Mouse (Mus musculus) mouse trophoblast stem cell (cell line): ENCODE measurements around the gene Nsl1.

Experiments used
- in situ Hi-C, 2 experiments: fragments of 300-500 bp; cut with MseI, MboI; formaldehyde crosslinking; loops; 2 replicates in 1 of 2; 3 replicates in 1 of 2; pipeline ENCODE4 v1.15.1; 2025

The Nsl1 gene

GRCm38 (mm10) chr1:191054870-191055532 lies 7.8 kb upstream of the Nsl1 start:
- in situ Hi-C loops: loop anchor here in 1 of 2 experiments (5.0 kb wide), 1 partner anchor 48 kb away; no protein-coding TSS in a partner anchor

- in situ Hi-C loops: loop anchor here in 1 of 2 experiments (5.0 kb wide), 1 partner anchor 48 kb away; no protein-coding TSS in a partner anchor
Observed at GRCm38 (mm10) chr1:191055533-191055873, 7.3 kb upstream of the Nsl1 start.

GRCm38 (mm10) chr1:191057461-191057860 lies 5.4 kb upstream of the Nsl1 start:
- in situ Hi-C loops: loop anchor here in 1 of 2 experiments (5.0 kb wide), 1 partner anchor 50 kb away; no protein-coding TSS in a partner anchor

- in situ Hi-C loops: no loop called here
Observed at GRCm38 (mm10) chr1:191062241-191062780, 501 bp upstream of the Nsl1 start.

- in situ Hi-C loops: no loop called here
Observed at GRCm38 (mm10) chr1:191063700-191064099, 888 bp downstream of the Nsl1 start.

- in situ Hi-C loops: no loop called here
Observed at GRCm38 (mm10) chr1:191064535-191064934, 1.7 kb downstream of the Nsl1 start.

- in situ Hi-C loops: no loop called here
Observed at GRCm38 (mm10) chr1:191065188-191065587, 2.4 kb downstream of the Nsl1 start.

- in situ Hi-C loops: no loop called here
Observed at GRCm38 (mm10) chr1:191068377-191068776, 5.6 kb downstream of the Nsl1 start.

GRCm38 (mm10) chr1:191070259-191070658 lies 7.4 kb downstream of the Nsl1 start:
- in situ Hi-C loops: no loop called here

- in situ Hi-C loops: no loop called here
Observed at GRCm38 (mm10) chr1:191071613-191072012, 8.8 kb downstream of the Nsl1 start.

- in situ Hi-C loops: no loop called here
Observed at GRCm38 (mm10) chr1:191072329-191072913, 9.6 kb downstream of the Nsl1 start.

- in situ Hi-C loops: no loop called here
Observed at GRCm38 (mm10) chr1:191073001-191073400, 10.2 kb downstream of the Nsl1 start.

GRCm38 (mm10) chr1:191073486-191073885 lies 10.7 kb downstream of the Nsl1 start:
- in situ Hi-C loops: no loop called here

- in situ Hi-C loops: no loop called here
Observed at GRCm38 (mm10) chr1:191075199-191075883, 12.5 kb downstream of the Nsl1 start.

GRCm38 (mm10) chr1:191083230-191083629 lies 20.4 kb downstream of the Nsl1 start:
- in situ Hi-C loops: no loop called here

- in situ Hi-C loops: no loop called here
Observed at GRCm38 (mm10) chr1:191084951-191085559, 22.2 kb downstream of the Nsl1 start.

GRCm38 (mm10) chr1:191085597-191085996 lies 22.8 kb downstream of the Nsl1 start:
- in situ Hi-C loops: no loop called here

- in situ Hi-C loops: no loop called here
Observed at GRCm38 (mm10) chr1:191086304-191086878, 23.6 kb downstream of the Nsl1 start.

- in situ Hi-C loops: no loop called here
Observed at GRCm38 (mm10) chr1:191086960-191087359, 24.1 kb downstream of the Nsl1 start.

GRCm38 (mm10) chr1:191087955-191088354 lies 25.1 kb downstream of the Nsl1 start:
- in situ Hi-C loops: no loop called here

- in situ Hi-C loops: no loop called here
Observed at GRCm38 (mm10) chr1:191089355-191089754, 26.5 kb downstream of the Nsl1 start.

- in situ Hi-C loops: loop anchor here in 1 of 2 experiments (10.0 kb wide), 1 partner anchor 193 kb away; no protein-coding TSS in a partner anchor
Observed at GRCm38 (mm10) chr1:191092050-191092449, 29.2 kb downstream of the Nsl1 start.
